Mouse (Mus musculus): Measurements from ENCODE around the gene Cuedc2. TPM values are rescaled to one million over a fixed set of nuclear protein-coding genes. Genes with fewer than 3 reads are reported as not detected.

The Cuedc2 gene
- total and polyA plus RNA-seq, 2 experiments from 2014 or later = 214 to 388 TPM

DNA sequence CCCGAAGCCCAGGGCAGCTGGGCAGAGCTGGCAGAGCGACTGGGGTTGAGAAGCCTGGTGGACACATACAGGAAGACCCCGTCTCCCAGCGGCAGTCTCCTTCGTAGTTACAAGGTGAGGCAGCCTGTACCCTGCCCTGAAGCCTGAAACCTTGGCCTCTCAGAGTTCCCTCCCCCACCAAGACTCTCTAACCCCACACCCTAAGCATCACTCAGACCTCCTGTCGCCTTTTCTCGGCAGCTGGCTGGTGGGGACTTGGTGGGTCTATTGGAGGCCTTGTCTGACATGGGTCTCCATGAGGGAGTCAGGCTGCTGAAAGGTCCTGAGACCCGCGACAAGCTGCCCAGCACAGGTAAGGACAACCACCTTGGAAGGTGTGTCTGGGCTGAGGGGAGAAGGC lies 27.2 kb downstream of the Cuedc2 start:
- Histone ChIP-seq H3K4me1 (ENCODE audit: insufficient read depth) (peaks cover under 1% of the 10 kb centered on the region; the same call in 1 of the 2 replicates), H3K9me3 (ENCODE audit: low read length) (no peaks in the 10 kb centered on the region), H3K4me2 (ENCODE audit: low read depth) (no peak overlapping the region), H3K27ac (ENCODE audit: low read depth, low read length) (no peak overlapping the region), H3K4me3 (ENCODE audit: low read depth, low read length) (no peak overlapping the region), H3K9ac (no peak overlapping the region), H3K36me3 (ENCODE audit: insufficient read depth) (peaks cover 36% of the 10 kb centered on the region), H3K27me3 (ENCODE audit: insufficient read depth, low read length) (peaks cover 12% of the 10 kb centered on the region; the same call in 1 of the 2 replicates)
- no peak for DNase-seq
- ATAC-seq = no peak
- no peak for TF ChIP-seq CTCF (IDR thresholded peaks at IDR 0.05; ENCODE audit: low read depth)
- 85% methylated on average over 9 of the region's 9 CpGs for WGBS

DNA sequence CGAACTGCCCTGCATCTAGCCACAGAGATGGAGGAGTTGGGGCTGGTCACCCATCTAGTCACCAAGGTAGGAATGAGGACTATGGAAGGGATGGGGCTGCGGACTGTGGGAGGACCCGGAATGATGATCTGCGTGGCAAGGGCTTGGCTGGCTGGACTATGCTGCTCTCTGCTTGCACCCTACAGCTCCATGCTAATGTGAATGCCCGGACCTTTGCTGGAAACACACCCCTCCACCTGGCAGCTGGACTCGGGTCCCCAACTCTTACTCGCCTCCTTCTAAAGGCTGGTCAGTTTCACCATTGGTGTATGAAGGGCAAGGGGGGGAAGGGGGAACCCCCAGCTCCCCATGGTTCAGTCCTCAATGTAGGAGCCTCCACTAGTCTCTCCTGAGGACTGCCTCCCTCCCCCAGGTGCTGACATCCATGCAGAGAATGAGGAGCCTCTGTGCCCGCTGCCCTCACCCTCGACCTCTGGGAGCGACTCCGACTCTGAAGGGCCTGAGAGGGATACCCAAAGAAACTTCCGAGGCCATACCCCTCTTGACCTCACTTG lies 28.1 kb downstream of the Cuedc2 start:
- Histone ChIP-seq H3K27me3 (ENCODE audit: insufficient read depth, low read length) (peaks cover 6% of the 10 kb centered on the region), H3K36me3 (ENCODE audit: insufficient read depth) (peaks cover 36% of the 10 kb centered on the region), H3K4me3 (ENCODE audit: low read depth, low read length) (no peak overlapping the region), H3K9me3 (ENCODE audit: low read length) (no peaks in the 10 kb centered on the region), H3K4me2 (ENCODE audit: low read depth) (no peak overlapping the region), H3K9ac (no peak overlapping the region), H3K27ac (ENCODE audit: low read depth, low read length) (no peak overlapping the region), H3K4me1 (ENCODE audit: insufficient read depth) (no peaks in the 10 kb centered on the region)
- ATAC-seq (no peak), DNase-seq (no peak)
- TF ChIP-seq CTCF (IDR thresholded peaks at IDR 0.05; ENCODE audit: low read depth) = no peak
- 91% methylated on average over 12 of the region's 12 CpGs for WGBS

DNA sequence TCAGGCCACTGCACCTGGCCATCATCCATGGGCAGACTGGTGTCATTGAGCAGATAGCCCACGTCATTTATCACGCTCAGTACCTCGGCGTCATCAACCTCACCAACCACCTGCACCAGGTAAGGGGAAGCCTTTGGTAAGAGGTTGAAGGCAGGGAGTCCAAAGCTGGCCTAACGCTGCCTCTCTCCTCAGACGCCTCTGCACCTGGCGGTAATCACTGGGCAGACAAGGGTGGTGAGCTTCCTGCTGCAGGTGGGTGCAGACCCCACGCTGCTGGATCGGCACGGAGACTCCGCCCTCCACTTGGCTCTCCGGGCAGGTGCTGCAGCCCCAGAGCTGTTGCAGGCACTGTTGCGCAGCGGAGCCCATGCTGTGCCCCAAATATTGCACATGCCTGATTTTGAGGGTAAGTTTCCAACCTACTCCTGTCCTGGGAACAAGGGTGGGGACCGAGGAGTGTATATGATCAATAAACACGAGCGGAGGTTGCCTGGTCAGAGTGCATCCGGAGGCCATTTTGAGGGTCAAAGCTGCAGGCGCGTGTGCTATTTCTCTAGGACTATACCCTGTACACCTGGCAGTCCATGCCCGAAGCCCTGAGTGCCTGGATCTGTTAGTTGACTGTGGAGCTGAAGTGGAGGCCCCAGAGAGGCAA lies 28.7 kb downstream of the Cuedc2 start:
- 85% methylated on average over 21 of the region's 21 CpGs for WGBS

DNA sequence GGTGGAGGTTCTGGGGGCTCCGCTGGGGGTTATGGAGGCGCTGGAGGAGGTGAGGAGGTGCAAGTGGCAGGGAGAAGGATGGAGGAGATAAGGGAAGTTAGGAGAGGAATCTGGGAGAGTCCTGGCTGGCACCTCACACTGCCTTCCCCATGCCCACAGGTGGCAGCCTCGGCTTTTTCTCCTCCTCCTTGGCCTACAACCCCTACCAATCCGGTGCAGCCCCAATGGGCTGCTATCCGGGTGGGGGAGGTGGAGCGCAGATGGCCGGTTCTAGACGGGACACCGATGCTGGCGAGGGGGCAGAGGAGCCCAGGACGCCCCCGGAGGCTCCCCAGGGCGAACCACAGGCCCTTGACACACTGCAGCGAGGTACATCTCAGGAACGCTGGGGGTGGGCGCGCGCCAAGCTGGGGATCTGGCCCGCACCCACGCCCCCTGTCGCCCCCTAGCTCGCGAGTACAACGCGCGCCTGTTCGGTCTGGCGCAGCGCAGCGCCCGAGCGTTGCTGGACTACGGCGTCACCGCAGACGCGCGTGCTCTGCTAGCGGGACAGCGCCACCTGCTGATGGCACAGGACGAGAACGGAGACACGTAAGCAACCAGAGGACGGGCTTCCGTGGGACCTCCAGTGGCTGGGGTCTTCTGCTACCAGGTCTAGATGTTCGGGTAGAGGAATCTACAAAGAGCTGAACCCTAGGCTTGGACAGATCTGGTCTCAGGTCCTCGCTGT lies 29.6 kb downstream of the Cuedc2 start:
- ATAC-seq = peak; percentile 84
- TF ChIP-seq CTCF (IDR thresholded peaks at IDR 0.05; ENCODE audit: low read depth) = peak; percentile 98
- peak overlapping the region; percentile 90 for H3K4me2 ChIP-seq (ENCODE audit: low read depth)
- peak overlapping the region; percentile 56 for H3K9ac ChIP-seq
- WGBS = 1% methylated on average over 46 of the region's 47 CpGs
- peaks cover 6% of the 10 kb centered on the region; the same call in 1 of the 2 replicates for H3K4me1 ChIP-seq (ENCODE audit: insufficient read depth)
- peak overlapping the region; percentile 46 for H3K4me3 ChIP-seq (ENCODE audit: low read depth, low read length)
- H3K27ac ChIP-seq (ENCODE audit: low read depth, low read length) = no peak overlapping the region
- peaks cover 13% of the 10 kb centered on the region for H3K27me3 ChIP-seq (ENCODE audit: insufficient read depth, low read length)
- peaks cover 29% of the 10 kb centered on the region for H3K36me3 ChIP-seq (ENCODE audit: insufficient read depth)
- no peaks in the 10 kb centered on the region for H3K9me3 ChIP-seq (ENCODE audit: low read length)
- DNase-seq = peak; percentile 95

More for the DNA sequence above, 28.7 kb downstream of the Cuedc2 start:
- Histone ChIP-seq H3K27me3 (ENCODE audit: insufficient read depth, low read length) (peaks cover 7% of the 10 kb centered on the region), H3K9ac (no peak overlapping the region), H3K4me3 (ENCODE audit: low read depth, low read length) (no peak overlapping the region), H3K4me2 (ENCODE audit: low read depth) (no peak overlapping the region), H3K27ac (ENCODE audit: low read depth, low read length) (no peak overlapping the region), H3K36me3 (ENCODE audit: insufficient read depth) (peaks cover 36% of the 10 kb centered on the region), H3K9me3 (ENCODE audit: low read length) (no peaks in the 10 kb centered on the region), H3K4me1 (ENCODE audit: insufficient read depth) (no peaks in the 10 kb centered on the region)
- no peak for DNase-seq
- TF ChIP-seq CTCF (IDR thresholded peaks at IDR 0.05; ENCODE audit: low read depth) = no peak
- ATAC-seq = no peak

DNA sequence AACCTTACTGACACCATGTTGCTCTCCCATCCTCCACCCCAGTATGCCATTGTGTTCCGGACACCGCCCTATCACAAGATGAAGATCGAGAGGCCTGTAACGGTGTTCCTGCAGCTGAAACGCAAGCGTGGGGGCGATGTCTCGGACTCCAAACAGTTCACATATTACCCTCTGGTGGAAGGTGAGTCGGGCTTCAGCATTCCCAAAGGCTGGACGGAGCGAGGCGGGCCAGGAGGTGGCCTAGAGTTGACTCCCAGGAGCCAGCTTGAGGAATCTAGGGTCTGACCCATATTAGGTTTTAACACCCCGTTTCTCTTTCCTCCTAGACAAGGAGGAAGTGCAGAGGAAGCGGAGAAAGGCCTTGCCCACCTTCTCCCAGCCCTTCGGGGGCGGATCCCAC lies 30.2 kb downstream of the Cuedc2 start:
- WGBS = 62% methylated on average over 16 of the region's 16 CpGs
- H3K4me2 ChIP-seq (ENCODE audit: low read depth) = peak overlapping the region; percentile 90
- DNase-seq (no peak), ATAC-seq (no peak)
- peaks cover 6% of the 10 kb centered on the region; the same call in 1 of the 2 replicates for H3K4me1 ChIP-seq (ENCODE audit: insufficient read depth)
- peaks cover 25% of the 10 kb centered on the region for H3K36me3 ChIP-seq (ENCODE audit: insufficient read depth)
- H3K27ac ChIP-seq (ENCODE audit: low read depth, low read length) = no peak overlapping the region
- H3K4me3 ChIP-seq (ENCODE audit: low read depth, low read length) = peak overlapping the region; percentile 46; the same call in 1 of the 2 replicates
- peaks cover 13% of the 10 kb centered on the region for H3K27me3 ChIP-seq (ENCODE audit: insufficient read depth, low read length)
- 0 out of 2 replicates have a peak overlapping the region, but pooled peaks have one; percentile 56 for H3K9ac ChIP-seq
- TF ChIP-seq CTCF (IDR thresholded peaks at IDR 0.05; ENCODE audit: low read depth) = no peak
- no peaks in the 10 kb centered on the region for H3K9me3 ChIP-seq (ENCODE audit: low read length)

DNA sequence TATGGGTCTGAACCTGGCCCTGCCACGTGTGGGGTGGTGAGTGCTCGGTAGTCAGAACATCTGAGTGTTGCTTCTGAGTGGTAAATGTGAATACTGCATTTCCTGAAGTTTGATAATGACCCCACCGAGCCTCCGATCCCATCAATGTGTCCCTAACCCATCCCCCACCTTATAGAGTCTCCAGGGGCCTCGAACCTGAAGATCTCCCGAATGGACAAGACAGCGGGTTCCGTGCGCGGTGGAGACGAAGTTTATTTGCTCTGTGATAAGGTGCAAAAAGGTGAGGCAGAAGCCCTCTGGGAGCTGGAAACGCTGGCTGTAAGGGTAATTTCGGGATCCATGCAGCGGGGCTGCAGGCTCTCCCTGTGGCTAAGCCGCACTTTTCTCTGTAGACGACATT lies 30.7 kb downstream of the Cuedc2 start:
- H3K27ac ChIP-seq (ENCODE audit: low read depth, low read length) = no peak overlapping the region
- no peaks in the 10 kb centered on the region for H3K9me3 ChIP-seq (ENCODE audit: low read length)
- ATAC-seq = no peak
- WGBS = 82% methylated on average over 16 of the region's 16 CpGs
- no peak overlapping the region for H3K9ac ChIP-seq
- no peak for TF ChIP-seq CTCF (IDR thresholded peaks at IDR 0.05; ENCODE audit: low read depth)
- no peak overlapping the region for H3K4me2 ChIP-seq (ENCODE audit: low read depth)
- DNase-seq = no peak
- H3K4me1 ChIP-seq (ENCODE audit: insufficient read depth) = peaks cover 6% of the 10 kb centered on the region; the same call in 1 of the 2 replicates
- H3K27me3 ChIP-seq (ENCODE audit: insufficient read depth, low read length) = peaks cover 13% of the 10 kb centered on the region
- peaks cover 20% of the 10 kb centered on the region for H3K36me3 ChIP-seq (ENCODE audit: insufficient read depth)
- H3K4me3 ChIP-seq (ENCODE audit: low read depth, low read length) = no peak overlapping the region
